Mouse (Mus musculus) liver, postnatal 0 days (tissue): Measurements from ENCODE around the gene Pde4b.

Experiments
- CTCF ChIP-seq: sonication (generic); IDR thresholded peaks from 2 replicates; pipeline ENCODE4 v1.5.1; 2016; ENCODE audit warnings: antibody characterized with exemption, low read depth
- EP300 ChIP-seq: IDR thresholded peaks from 2 replicates; pipeline ENCODE4 v1.6.1; 2016; ENCODE audit warnings: antibody characterized with exemption, low read depth, mild to moderate bottlenecking

- TF ChIP-seq CTCF (no peak), EP300 (no peak)
Measured at GRCm38 (mm10) chr4:102605231-102605630, 517.9 kb downstream of the Pde4b start.
